Mouse (Mus musculus) lung, embryonic 16.5 days (tissue): ENCODE data around the gene Fbxl17. TPM values are rescaled to one million over a fixed set of nuclear protein-coding genes. Genes with fewer than 3 reads are reported as not detected.

ENCODE experiments used
- ATAC-seq: fragments of 200-750 bp; cut with Nextera tagmentation; 2 replicates; pipeline ENCODE4 v1.8.0; 2017; ENCODE audit warnings: low read depth, mild to moderate bottlenecking, moderate library complexity
- H3K27ac ChIP-seq: fragments of 300-500 bp; sonication (generic); 2 replicates; pipeline ENCODE4 v1.5.1; 2014; ENCODE audit warnings: mild to moderate bottlenecking, control low read depth, low read length
- H3K27me3 ChIP-seq: fragments of 300-500 bp; sonication (generic); 2 replicates; pipeline ENCODE4 v1.6.1; 2014; ENCODE audit warnings: low read depth, low read length, mixed read lengths; ENCODE audit not compliant: control insufficient read depth, insufficient read depth
- H3K36me3 ChIP-seq: fragments of 300-500 bp; sonication (generic); 2 replicates; pipeline ENCODE4 v1.6.1; 2014; ENCODE audit warnings: low read length; ENCODE audit not compliant: control insufficient read depth, insufficient read depth
- H3K4me1 ChIP-seq: fragments of 300-500 bp; sonication (generic); replicated peaks from 2 replicates; pipeline ENCODE4 v1.6.1; 2014; ENCODE audit warnings: low read length, mixed read lengths; ENCODE audit not compliant: control insufficient read depth, insufficient read depth
- H3K4me2 ChIP-seq: fragments of 300-500 bp; sonication (generic); 2 replicates; pipeline ENCODE4 v1.6.1; 2014; ENCODE audit warnings: low read depth, low read length, control low read depth
- H3K4me3 ChIP-seq: fragments of 300-500 bp; sonication (generic); 2 replicates; pipeline ENCODE4 v1.5.1; 2014; ENCODE audit warnings: mild to moderate bottlenecking, low read length, control low read depth
- H3K9ac ChIP-seq: fragments of 300-500 bp; sonication (generic); 2 replicates; pipeline ENCODE4 v1.6.1; 2014; ENCODE audit warnings: low read length, control low read depth
- H3K9me3 ChIP-seq: fragments of 300-500 bp; sonication (generic); 2 replicates; pipeline ENCODE4 v1.6.1; 2016; ENCODE audit warnings: low read length; ENCODE audit not compliant: control insufficient read depth
- WGBS: fragments of 180-500 bp; shearing (Covaris S2); extraction: QIAGEN DNeasy Blood & Tissue Kit; methylation state at CpG from one replicate; pipeline ENCODE4 v1.1.7; 2014; 5-methylcytosine and 5-hydroxymethylcytosine counted together
- polyA plus RNA-seq: library from polyadenylated mRNA; unstranded; fragments of >200 nt; fragmentation: Nextera tagmentation; extraction: Ambion mirVana; gene quantifications from 2 replicates; pipeline ENCODE4 v1.2.1, GENCODE M21; 2015

Fbxl17 gene
- polyA plus RNA-seq, 1 experiment from 2014 or later, result 3.8 TPM

DNA sequence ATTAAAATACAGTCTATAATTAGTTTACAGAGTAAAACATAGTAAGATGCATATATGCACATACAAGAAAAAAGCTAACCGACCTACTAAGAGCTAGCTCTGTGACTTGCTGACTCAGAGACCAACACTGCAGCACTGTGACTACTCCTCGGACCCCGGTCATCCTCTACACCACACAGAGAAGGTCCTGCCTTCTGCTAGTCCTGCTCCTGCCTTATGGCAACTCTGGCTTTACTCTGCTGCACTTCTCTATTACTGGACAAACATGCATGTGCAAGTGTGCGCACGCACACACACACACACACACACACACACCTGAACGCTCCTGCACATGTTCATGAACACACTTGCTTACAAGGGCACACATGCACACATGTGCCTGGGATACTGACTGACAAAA is 62.4 kb downstream of the Fbxl17 start:
- no peak overlapping the region for H3K27ac ChIP-seq
- WGBS, result 95% methylated on average over 6 of the region's 6 CpGs
- no peaks in the 10 kb centered on the region for H3K4me1 ChIP-seq
- H3K4me3 ChIP-seq, result no peak overlapping the region
- no peaks in the 10 kb centered on the region for H3K36me3 ChIP-seq
- H3K9ac ChIP-seq, result no peak overlapping the region
- H3K4me2 ChIP-seq, result no peak overlapping the region
- no peaks in the 10 kb centered on the region for H3K27me3 ChIP-seq
- ATAC-seq, result no peak
- H3K9me3 ChIP-seq, result no peaks in the 10 kb centered on the region

DNA sequence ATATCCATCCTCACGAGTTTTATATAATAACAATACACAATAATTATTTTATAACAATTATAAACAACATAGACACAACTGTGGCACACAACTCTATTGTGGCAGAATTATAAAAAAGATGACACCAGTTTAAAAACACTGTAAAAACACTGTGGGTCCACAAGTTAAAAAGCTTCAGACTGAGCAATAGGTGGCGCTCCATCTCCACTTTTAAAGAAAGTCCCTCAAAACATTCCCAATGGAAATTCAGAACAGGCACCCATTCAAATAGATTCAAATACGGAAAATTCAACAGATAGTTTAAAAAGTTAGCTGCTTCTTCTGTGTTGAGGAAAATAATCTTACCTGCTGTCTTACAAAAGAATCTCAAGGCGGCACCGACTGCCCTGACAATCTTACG is 65.7 kb downstream of the Fbxl17 start:
- Histone ChIP-seq H3K4me1 (peaks cover 8% of the 10 kb centered on the region), H3K27ac (no peak overlapping the region), H3K4me2 (no peak overlapping the region), H3K27me3 (no peaks in the 10 kb centered on the region), H3K9me3 (no peaks in the 10 kb centered on the region), H3K36me3 (no peaks in the 10 kb centered on the region), H3K4me3 (no peak overlapping the region), H3K9ac (no peak overlapping the region)
- WGBS, result 50% methylated on average over 6 of the region's 6 CpGs
- no peak for ATAC-seq

DNA sequence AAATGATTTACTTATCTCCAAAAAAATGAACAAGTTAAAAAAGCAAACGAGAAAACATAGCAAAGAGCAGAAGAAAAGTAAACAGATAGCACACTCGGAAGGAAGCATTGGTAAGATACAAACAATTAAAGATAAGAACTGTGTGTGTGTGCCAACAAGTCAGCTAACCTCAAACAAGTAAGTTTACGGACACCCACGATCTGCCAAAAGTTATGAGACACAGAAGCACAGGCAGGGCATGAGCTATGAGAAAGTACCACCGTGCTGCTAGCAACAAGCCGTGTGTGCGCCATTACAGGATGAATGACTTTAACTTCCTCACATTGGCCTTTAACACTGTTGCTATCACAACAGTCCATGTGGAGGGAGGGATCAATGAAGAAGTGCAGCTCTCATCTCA is 68.2 kb downstream of the Fbxl17 start:
- Histone ChIP-seq H3K4me2 (peak overlapping the region; percentile 5; the same call in 1 of the 2 replicates), H3K4me1 (peaks cover 8% of the 10 kb centered on the region), H3K4me3 (no peak overlapping the region), H3K27me3 (no peaks in the 10 kb centered on the region), H3K36me3 (no peaks in the 10 kb centered on the region), H3K9me3 (no peaks in the 10 kb centered on the region), H3K27ac (no peak overlapping the region), H3K9ac (no peak overlapping the region)
- peak; percentile 34; the same call in 1 of the 2 replicates for ATAC-seq
- 17% methylated on average over 7 of the region's 7 CpGs for WGBS

DNA sequence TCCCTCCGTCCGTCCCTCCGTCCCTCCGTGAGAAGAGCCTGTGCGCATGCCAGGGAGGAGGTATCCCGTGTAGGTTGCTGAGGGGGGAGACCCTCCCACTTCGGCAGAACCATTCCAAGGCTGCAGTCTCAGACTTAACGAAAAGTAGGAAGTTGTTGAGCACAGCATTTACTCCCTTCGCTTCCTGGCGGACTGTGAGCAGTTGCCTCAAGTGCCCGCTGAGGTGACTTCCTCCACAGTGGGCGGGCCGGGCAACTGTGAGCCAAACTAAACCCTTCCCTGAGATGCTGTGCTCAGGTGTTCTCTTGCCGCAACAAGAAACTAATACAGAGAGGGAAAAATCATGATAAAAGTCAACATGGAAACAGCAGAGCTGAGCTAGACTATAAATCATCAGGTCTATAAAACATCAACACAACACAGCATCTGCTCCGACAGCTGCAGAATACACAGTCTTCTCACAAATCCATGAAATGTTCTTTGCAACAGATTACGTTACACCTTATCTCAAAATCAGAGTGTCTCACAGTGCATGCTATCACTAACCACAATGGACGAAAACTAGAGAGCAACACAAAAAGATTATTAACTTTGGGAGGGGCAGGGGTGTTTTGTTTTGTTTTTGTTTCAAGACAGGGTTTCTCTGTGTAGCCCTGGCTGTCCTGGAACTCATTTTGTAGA is 69.3 kb downstream of the Fbxl17 start:
- H3K9ac ChIP-seq, result no peak overlapping the region
- H3K9me3 ChIP-seq, result no peaks in the 10 kb centered on the region
- peaks cover 8% of the 10 kb centered on the region for H3K4me1 ChIP-seq
- WGBS, result 47% methylated on average over 17 of the region's 17 CpGs
- no peak overlapping the region for H3K27ac ChIP-seq
- peak overlapping the region; percentile 1; the same call in 1 of the 2 replicates for H3K4me3 ChIP-seq
- peak overlapping the region; percentile 33 for H3K4me2 ChIP-seq
- H3K27me3 ChIP-seq, result no peaks in the 10 kb centered on the region
- peak; percentile 67; the same call in 1 of the 2 replicates for ATAC-seq
- no peaks in the 10 kb centered on the region for H3K36me3 ChIP-seq

DNA sequence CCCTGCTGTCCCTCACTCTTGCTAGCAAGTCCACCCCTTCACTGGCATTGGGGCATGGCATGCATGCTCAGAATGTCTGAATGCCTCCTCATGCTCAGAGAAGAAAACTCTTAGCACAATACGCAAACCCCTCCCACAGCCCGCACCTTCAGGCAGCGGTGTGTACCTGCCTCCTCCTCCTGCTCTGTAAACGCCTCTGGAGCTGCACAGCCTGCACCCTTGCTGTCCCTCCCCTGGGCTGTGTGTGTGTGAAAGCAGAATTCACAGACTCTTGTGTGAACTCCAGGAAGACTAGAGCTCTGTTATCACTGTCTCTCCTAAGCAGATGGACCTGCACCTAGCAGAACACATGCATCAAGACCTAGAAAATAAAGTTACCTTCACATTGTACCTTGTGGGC is 76.0 kb downstream of the Fbxl17 start:
- no peaks in the 10 kb centered on the region for H3K36me3 ChIP-seq
- ATAC-seq, result no peak
- no peak overlapping the region for H3K27ac ChIP-seq
- H3K4me1 ChIP-seq, result no peaks in the 10 kb centered on the region
- H3K27me3 ChIP-seq, result no peaks in the 10 kb centered on the region
- H3K4me3 ChIP-seq, result no peak overlapping the region
- no peak overlapping the region for H3K4me2 ChIP-seq
- WGBS, result 65% methylated on average over 4 of the region's 4 CpGs
- H3K9me3 ChIP-seq, result no peaks in the 10 kb centered on the region
- H3K9ac ChIP-seq, result no peak overlapping the region

DNA sequence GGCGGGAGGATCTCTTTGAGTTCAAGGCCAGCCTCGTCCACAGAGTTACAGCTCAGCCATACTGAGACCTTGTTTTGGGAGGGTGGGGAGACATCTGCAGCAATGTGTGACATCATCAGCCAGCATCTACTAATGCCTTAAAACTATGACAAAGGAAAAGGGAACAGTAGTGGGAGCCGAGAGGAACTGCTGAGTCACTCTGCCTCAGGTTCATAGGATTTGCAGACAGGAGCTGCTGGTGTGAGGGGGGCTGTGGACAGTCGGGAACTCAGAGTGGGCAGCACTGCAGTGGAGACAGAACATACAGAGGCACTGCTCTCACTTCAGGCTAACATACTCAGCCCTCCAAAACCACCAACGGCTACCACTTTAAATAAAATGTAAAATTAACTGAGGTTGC is 77.1 kb downstream of the Fbxl17 start:
- no peak overlapping the region for H3K4me3 ChIP-seq
- H3K9me3 ChIP-seq, result no peaks in the 10 kb centered on the region
- H3K27ac ChIP-seq, result no peak overlapping the region
- WGBS, result 78% methylated on average over 5 of the region's 5 CpGs
- H3K36me3 ChIP-seq, result no peaks in the 10 kb centered on the region
- H3K4me1 ChIP-seq, result no peaks in the 10 kb centered on the region
- no peak overlapping the region for H3K4me2 ChIP-seq
- H3K9ac ChIP-seq, result no peak overlapping the region
- no peak for ATAC-seq
- H3K27me3 ChIP-seq, result no peaks in the 10 kb centered on the region

DNA sequence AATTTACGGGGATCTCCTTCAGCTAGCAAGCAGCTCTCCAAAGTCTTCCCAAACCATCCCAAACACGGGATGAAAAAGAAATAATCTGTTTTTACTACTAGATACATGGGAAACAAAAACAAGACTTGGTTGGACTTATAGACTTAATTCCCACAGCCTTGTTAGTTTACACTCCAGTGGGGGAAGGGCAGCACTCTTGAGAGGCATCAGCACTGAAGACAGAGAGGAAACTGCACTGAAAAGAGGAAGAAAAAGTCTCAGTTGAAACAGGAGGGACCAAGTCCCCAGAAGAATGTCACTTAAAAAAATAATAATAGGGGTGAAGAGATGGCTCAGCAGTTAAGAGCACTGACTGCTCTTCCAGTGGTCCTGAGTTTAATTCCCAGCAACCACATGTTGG is 78.0 kb downstream of the Fbxl17 start:
- ATAC-seq, result no peak
- Histone ChIP-seq H3K4me3 (no peak overlapping the region), H3K4me2 (no peak overlapping the region), H3K36me3 (no peaks in the 10 kb centered on the region), H3K27ac (no peak overlapping the region), H3K4me1 (no peaks in the 10 kb centered on the region), H3K9ac (no peak overlapping the region), H3K9me3 (no peaks in the 10 kb centered on the region), H3K27me3 (no peaks in the 10 kb centered on the region)
- 76% methylated on average over 2 of the region's 2 CpGs for WGBS

DNA sequence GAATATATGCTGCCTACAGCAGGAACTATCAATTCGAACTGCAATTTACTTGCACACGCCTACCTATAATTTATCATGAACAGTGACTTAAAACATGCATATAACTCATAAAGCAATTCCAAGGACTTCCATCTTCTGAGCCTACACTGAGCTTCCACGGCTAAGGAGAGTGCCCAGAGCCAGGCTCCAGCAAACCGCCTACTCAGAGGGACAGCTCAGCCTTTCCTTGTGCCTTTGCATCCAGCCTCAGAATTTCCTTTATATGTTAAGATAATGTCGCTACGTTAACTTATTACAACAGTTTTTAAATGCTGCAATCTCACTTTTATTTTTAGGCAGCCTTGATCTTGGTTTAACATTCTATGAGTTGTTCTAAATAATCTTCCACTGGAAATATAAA is 80.3 kb downstream of the Fbxl17 start:
- Histone ChIP-seq H3K4me2 (no peak overlapping the region), H3K27ac (no peak overlapping the region), H3K4me3 (no peak overlapping the region), H3K9ac (no peak overlapping the region), H3K36me3 (no peaks in the 10 kb centered on the region), H3K4me1 (no peaks in the 10 kb centered on the region), H3K9me3 (no peaks in the 10 kb centered on the region), H3K27me3 (no peaks in the 10 kb centered on the region)
- 85% methylated on average over 6 of the region's 6 CpGs for WGBS
- ATAC-seq, result no peak

DNA sequence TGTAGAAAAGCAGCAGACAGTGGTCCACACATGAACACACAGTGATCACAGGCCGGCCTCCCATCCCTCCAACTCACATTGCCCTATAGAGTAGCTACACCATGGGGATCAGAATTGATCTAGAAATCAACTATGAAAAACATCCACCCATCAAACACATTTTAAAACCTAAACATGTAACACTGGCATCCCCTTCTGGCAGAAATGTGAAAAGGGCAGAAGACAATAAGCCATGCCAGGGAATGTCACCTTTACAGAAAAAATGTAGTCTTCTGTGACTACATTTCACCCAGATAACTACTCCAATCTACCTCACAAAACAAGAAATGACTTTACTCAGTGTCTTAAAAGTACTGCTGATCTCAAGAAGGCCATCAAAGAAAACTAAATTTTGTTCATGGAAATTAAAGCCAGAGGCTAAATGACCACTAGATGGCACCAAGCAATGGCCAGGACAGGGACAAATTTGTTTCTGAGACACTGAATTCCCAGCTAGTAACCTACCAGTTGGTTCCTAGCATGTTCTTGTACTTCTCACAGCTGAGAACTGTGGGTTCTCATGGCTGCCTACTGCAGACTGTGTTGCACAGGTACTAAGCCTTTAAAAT is 85.7 kb downstream of the Fbxl17 start:
- no peak for ATAC-seq
- no peak overlapping the region for H3K4me3 ChIP-seq
- peaks cover 2% of the 10 kb centered on the region; the same call in 1 of the 2 replicates for H3K36me3 ChIP-seq
- no peak overlapping the region for H3K9ac ChIP-seq
- 96% methylated on average over 1 of the region's 1 CpGs for WGBS
- peaks cover 3% of the 10 kb centered on the region for H3K9me3 ChIP-seq
- H3K27me3 ChIP-seq, result no peaks in the 10 kb centered on the region
- H3K27ac ChIP-seq, result no peak overlapping the region
- H3K4me2 ChIP-seq, result no peak overlapping the region
- H3K4me1 ChIP-seq, result no peaks in the 10 kb centered on the region
